8 mouse cellular contexts compared by ENCODE assay signal in genomic region chr14:54894296-54895151, GRCm38 (mm10). TPM values are rescaled to one million over a fixed set of nuclear protein-coding genes. Genes with fewer than 3 reads are reported as not detected.
DNase-seq lines count a peak whose midpoint lies in the region; ATAC-seq and TF ChIP-seq lines count a peak whose summit lies in the region.

No protein-coding gene starts in this region.

- peak; percentile 35 for ATAC-seq in intestine, postnatal 0 days
- peak; percentile 47 for ATAC-seq in liver, postnatal 0 days
- peak; percentile 65 for ATAC-seq in neural tube, embryonic 13.5 days (ENCODE audit: low read depth)

- H3K36me3 ChIP-seq in thymus, adult 2 months (ENCODE audit: control insufficient read depth, insufficient read depth, low read length) = peaks cover 24% of the 10 kb centered on the region
- H3K36me3 ChIP-seq in intestine, postnatal 0 days (ENCODE audit: control insufficient read depth, insufficient read depth) = peaks cover 31% of the 10 kb centered on the region
- peaks cover 35% of the 10 kb centered on the region for H3K36me3 ChIP-seq in liver, postnatal 0 days (replicated peaks; ENCODE audit: insufficient read depth, low read length)
- peaks cover 39% of the 10 kb centered on the region for H3K36me3 ChIP-seq in neural tube, embryonic 13.5 days

- under 1% methylated on average over 54 of the region's 54 CpGs for WGBS in thymus, adult 2 months
- WGBS in intestine, postnatal 0 days = under 1% methylated on average over 49 of the region's 54 CpGs
- under 1% methylated on average over 45 of the region's 54 CpGs for WGBS in liver, postnatal 0 days (ENCODE audit: insufficient replicate concordance)
- under 1% methylated on average over 51 of the region's 54 CpGs for WGBS in neural tube, embryonic 13.5 days

- peak overlapping the region; percentile 86 for H3K4me3 ChIP-seq in thymus, adult 2 months (ENCODE audit: control insufficient read depth, insufficient read depth, low read length)
- peak overlapping the region; percentile 96 for H3K4me3 ChIP-seq in intestine, postnatal 0 days (ENCODE audit: low read depth, low read length)
- H3K4me3 ChIP-seq in liver, postnatal 0 days (ENCODE audit: low read depth, low read length) = peak overlapping the region; percentile 98
- H3K4me3 ChIP-seq in neural tube, embryonic 13.5 days = peak overlapping the region; percentile 95

- DNase-seq in thymus, adult 2 months = peak; percentile 9
- no peak for DNase-seq in thymus, postnatal 4 days
- DNase-seq in embryo, embryonic 10 days (ENCODE audit: low spot score) = peak; percentile 62
- peak; percentile 74 for DNase-seq in gastrocnemius, postnatal 14 days
- peak; percentile 77 for DNase-seq in liver, postnatal 0 days
- peak; percentile 68 to 72 for DNase-seq in urinary bladder, postnatal 4 days (ENCODE audit: low spot score in 2 of 2)

- no peak for TF ChIP-seq CTCF in thymus, adult 2 months (IDR thresholded peaks at IDR 0.05; ENCODE audit: borderline replicate concordance, control insufficient read depth, extremely low read depth, insufficient read depth, low read length, poor library complexity)
- TF ChIP-seq CTCF in intestine, postnatal 0 days (IDR thresholded peaks at IDR 0.05; ENCODE audit: low read depth) = no peak
- no peak for TF ChIP-seq CTCF in liver, postnatal 0 days (IDR thresholded peaks at IDR 0.05; ENCODE audit: low read depth)

- no peaks in the 10 kb centered on the region for H3K27me3 ChIP-seq in thymus, adult 2 months (ENCODE audit: control insufficient read depth, insufficient read depth, low read length)
- no peaks in the 10 kb centered on the region for H3K27me3 ChIP-seq in intestine, postnatal 0 days (replicated peaks; ENCODE audit: control insufficient read depth, insufficient read depth, low read length)
- H3K27me3 ChIP-seq in liver, postnatal 0 days (ENCODE audit: insufficient read depth, low read length) = no peaks in the 10 kb centered on the region
- H3K27me3 ChIP-seq in neural tube, embryonic 13.5 days = no peaks in the 10 kb centered on the region

- intact Hi-C loops in gastrocnemius, postnatal 14 days (cut with DNase I; ENCODE audit: low total_unique reads) = no loop called here

- peaks cover 2% of the 10 kb centered on the region; the same call in 1 of the 2 replicates for H3K4me1 ChIP-seq in thymus, adult 2 months (replicated peaks; ENCODE audit: control insufficient read depth, insufficient read depth, low read length)
- H3K4me1 ChIP-seq in intestine, postnatal 0 days (replicated peaks; ENCODE audit: control insufficient read depth, insufficient read depth, low read length) = 0 out of 2 replicates have a peak, but pooled peaks cover 3% of the 10 kb centered on the region
- H3K4me1 ChIP-seq in liver, postnatal 0 days (ENCODE audit: insufficient read depth) = peaks cover 13% of the 10 kb centered on the region
- peaks cover 34% of the 10 kb centered on the region for H3K4me1 ChIP-seq in neural tube, embryonic 13.5 days (replicated peaks)

- no peaks in the 10 kb centered on the region for H3K9me3 ChIP-seq in intestine, postnatal 0 days (ENCODE audit: control insufficient read depth)
- H3K9me3 ChIP-seq in liver, postnatal 0 days (ENCODE audit: low read length) = no peaks in the 10 kb centered on the region
- H3K9me3 ChIP-seq in neural tube, embryonic 13.5 days = no peaks in the 10 kb centered on the region

- H3K4me2 ChIP-seq in intestine, postnatal 0 days (replicated peaks; ENCODE audit: low read depth) = peak overlapping the region; percentile 82
- peak overlapping the region; percentile 91 for H3K4me2 ChIP-seq in liver, postnatal 0 days (ENCODE audit: low read depth, low read length)
- peak overlapping the region; percentile 82 for H3K4me2 ChIP-seq in neural tube, embryonic 13.5 days

- peak overlapping the region; percentile 13; the same call in 1 of the 2 replicates for H3K27ac ChIP-seq in thymus, adult 2 months (ENCODE audit: control insufficient read depth, insufficient read depth, low read length)
- peak overlapping the region; percentile 98 for H3K27ac ChIP-seq in intestine, postnatal 0 days (ENCODE audit: low read depth, low read length)
- peak overlapping the region; percentile 96 for H3K27ac ChIP-seq in liver, postnatal 0 days (ENCODE audit: low read depth)
- peak overlapping the region; percentile 98 for H3K27ac ChIP-seq in neural tube, embryonic 13.5 days (replicated peaks)

- no peak for TF ChIP-seq POLR2A in thymus, adult 2 months (IDR thresholded peaks at IDR 0.05; ENCODE audit: control insufficient read depth, extremely low read depth, insufficient read depth, low read length, poor library complexity)

- peak overlapping the region; percentile 100 for H3K9ac ChIP-seq in intestine, postnatal 0 days (ENCODE audit: low read depth, low read length)
- H3K9ac ChIP-seq in liver, postnatal 0 days (replicated peaks) = peak overlapping the region; percentile 98
- peak overlapping the region; percentile 99 for H3K9ac ChIP-seq in neural tube, embryonic 13.5 days

- TF ChIP-seq EP300 in liver, postnatal 0 days (IDR thresholded peaks at IDR 0.05; ENCODE audit: low read depth) = no peak

RNA-seq across cellular contexts. Expression of gene Pabpn1, which starts 2.2 kb away (rescaled TPM):
- 190 and 219 TPM in 2 replicates for polyA plus RNA-seq in thymus, adult 2 months (2012; rRNA removed)
- 10 to 100 TPM; 56.6 to 57.4 TPM for total RNA-seq in gastrocnemius, postnatal 14 days (2021)
- 60.9 and 64.1 TPM in 2 replicates for polyA plus RNA-seq in intestine, postnatal 0 days (2015; fragmentation: Nextera tagmentation; extraction: Ambion mirVana)
- polyA plus RNA-seq in liver, postnatal 0 days (2015; fragmentation: Nextera tagmentation; extraction: Ambion mirVana) = 38.2 and 46.6 TPM in 2 replicates
- 153 and 160 TPM in 2 replicates for polyA plus RNA-seq in neural tube, embryonic 13.5 days (2015; fragmentation: Nextera tagmentation; extraction: Ambion mirVana)

RNA-seq across cellular contexts. Expression of gene Gm20521, which starts 11.3 kb away (rescaled TPM):
- polyA plus RNA-seq in thymus, adult 2 months (2012; rRNA removed) = 0.28 and 1.9 TPM in 2 replicates
- 1 to 10 TPM; 3.1 to 3.6 TPM for total RNA-seq in gastrocnemius, postnatal 14 days (2021)
- 1.8 and 1.9 TPM in 2 replicates for polyA plus RNA-seq in intestine, postnatal 0 days (2015; fragmentation: Nextera tagmentation; extraction: Ambion mirVana)
- polyA plus RNA-seq in liver, postnatal 0 days (2015; fragmentation: Nextera tagmentation; extraction: Ambion mirVana) = 0.11 and 0.19 TPM in 2 replicates
- not detected in 2 replicates for polyA plus RNA-seq in neural tube, embryonic 13.5 days (2015; fragmentation: Nextera tagmentation; extraction: Ambion mirVana)

RNA-seq across cellular contexts. Expression of gene Bcl2l2, which starts 11.3 kb away (rescaled TPM):
- polyA plus RNA-seq in thymus, adult 2 months (2012; rRNA removed) = 21.4 and 23.5 TPM in 2 replicates
- 10 to 100 TPM; 19.9 to 21.0 TPM for total RNA-seq in gastrocnemius, postnatal 14 days (2021)
- polyA plus RNA-seq in intestine, postnatal 0 days (2015; fragmentation: Nextera tagmentation; extraction: Ambion mirVana) = 8.0 and 9.3 TPM in 2 replicates
- 1.1 and 1.4 TPM in 2 replicates for polyA plus RNA-seq in liver, postnatal 0 days (2015; fragmentation: Nextera tagmentation; extraction: Ambion mirVana)
- 3.1 and 3.8 TPM in 2 replicates for polyA plus RNA-seq in neural tube, embryonic 13.5 days (2015; fragmentation: Nextera tagmentation; extraction: Ambion mirVana)

RNA-seq across cellular contexts. Expression of gene Ppp1r3e, which starts 17.2 kb away (rescaled TPM):
- 14.3 and 18.2 TPM in 2 replicates for polyA plus RNA-seq in thymus, adult 2 months (2012; rRNA removed)
- 1 to 10 TPM; 2.8 to 6.8 TPM for total RNA-seq in gastrocnemius, postnatal 14 days (2021)
- 3.8 and 4.1 TPM in 2 replicates for polyA plus RNA-seq in intestine, postnatal 0 days (2015; fragmentation: Nextera tagmentation; extraction: Ambion mirVana)
- polyA plus RNA-seq in liver, postnatal 0 days (2015; fragmentation: Nextera tagmentation; extraction: Ambion mirVana) = 0.85 and 0.99 TPM in 2 replicates
- 1.9 and 2.3 TPM in 2 replicates for polyA plus RNA-seq in neural tube, embryonic 13.5 days (2015; fragmentation: Nextera tagmentation; extraction: Ambion mirVana)

RNA-seq across cellular contexts. Expression of gene Slc22a17, which starts 18.4 kb away (rescaled TPM):
- polyA plus RNA-seq in thymus, adult 2 months (2012; rRNA removed) = 25.7 and 29.9 TPM in 2 replicates
- 1 to 10 TPM; 5.4 to 6.3 TPM for total RNA-seq in gastrocnemius, postnatal 14 days (2021)
- 12.5 and 12.9 TPM in 2 replicates for polyA plus RNA-seq in intestine, postnatal 0 days (2015; fragmentation: Nextera tagmentation; extraction: Ambion mirVana)
- 1.1 TPM in 2 replicates for polyA plus RNA-seq in liver, postnatal 0 days (2015; fragmentation: Nextera tagmentation; extraction: Ambion mirVana)
- 153 TPM in 2 replicates for polyA plus RNA-seq in neural tube, embryonic 13.5 days (2015; fragmentation: Nextera tagmentation; extraction: Ambion mirVana)

Comparison
In these comparisons a context has a peak if more than half of its experiments do, and no peak if none do; other contexts are left out.
1. H3K27ac ChIP-seq: peak in every context shown above with its lines; median percentile 98 in intestine, postnatal 0 days; 98 in neural tube, embryonic 13.5 days; 96 in liver, postnatal 0 days; 13 in thymus, adult 2 months.